Mouse (Mus musculus) gastrocnemius, postnatal 10 days (tissue): ENCODE measurements around the gene Nfam1. TPM values are rescaled to one million over a fixed set of nuclear protein-coding genes. Genes with fewer than 3 reads are reported as not detected.

Experiments
- DNase-seq: peaks from one replicate; pipeline ENCODE4 v3.0.0; 2021; ENCODE audit warnings: mixed read lengths
- total RNA-seq, 2 experiments: library from RNA; stranded (reverse); gene quantifications; 2 replicates each; pipeline ENCODE4 v1.2.3; 2021

Gene Nfam1
- total RNA-seq, 2 experiments from 2014 or later = 1.4 to 3.0 TPM

DNA sequence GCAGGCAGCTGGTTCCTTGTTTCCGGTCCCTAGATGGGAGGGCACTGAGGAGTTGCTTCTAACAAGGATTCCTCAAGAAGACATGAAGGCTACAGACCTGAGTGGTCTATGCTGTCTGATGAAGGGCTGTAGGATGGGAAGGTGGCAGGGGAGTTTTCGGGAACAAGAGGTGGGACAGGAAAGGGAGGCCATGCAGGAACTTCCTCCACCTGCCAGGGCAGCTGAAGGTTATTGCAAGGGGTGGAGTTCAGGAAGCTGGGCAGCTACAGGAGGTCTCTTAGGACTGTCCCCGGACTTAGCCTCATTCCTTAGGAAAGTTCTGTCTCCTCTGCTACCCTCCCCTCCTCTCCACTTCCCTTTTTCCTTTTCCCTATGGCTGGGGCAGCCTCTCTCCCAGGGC lies 5.7 kb upstream of the Nfam1 start:
- DNase-seq = no peak

DNA sequence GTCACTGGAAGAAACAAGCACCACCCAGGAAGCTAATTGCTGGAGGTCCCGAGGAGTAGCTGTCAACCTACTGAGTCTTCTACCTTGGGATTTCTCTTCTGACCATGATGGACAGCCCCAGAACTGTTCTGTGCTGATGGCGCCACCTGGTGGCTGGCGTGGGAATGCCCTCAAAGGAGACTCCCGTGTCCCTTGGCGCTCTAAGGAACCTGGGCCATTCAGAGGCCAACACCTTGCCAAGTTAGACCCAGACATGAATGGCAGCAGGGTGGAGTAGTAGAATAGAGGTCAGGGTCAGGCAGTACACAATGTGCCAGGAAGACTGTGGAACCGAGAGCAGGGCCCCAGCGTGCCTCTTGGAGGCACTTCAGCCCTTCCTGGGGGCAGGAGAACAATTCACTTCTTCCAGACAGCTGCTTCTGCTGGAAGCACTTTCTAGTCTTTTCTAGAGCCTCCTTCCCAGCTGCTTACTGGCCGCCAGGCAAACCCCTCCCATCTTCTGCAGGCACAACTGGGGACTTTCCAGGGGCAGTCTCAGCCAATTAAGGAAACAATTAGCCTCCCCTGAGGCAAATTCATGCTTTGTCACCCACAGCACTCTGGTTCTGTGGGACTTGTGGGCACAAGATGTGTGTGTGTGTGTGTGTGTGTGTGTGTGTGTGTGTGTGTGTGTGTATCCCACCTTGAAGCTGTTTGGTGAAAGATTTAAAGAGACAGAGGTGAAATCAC lies 4.8 kb upstream of the Nfam1 start:
- peak; percentile 94 for DNase-seq

DNA sequence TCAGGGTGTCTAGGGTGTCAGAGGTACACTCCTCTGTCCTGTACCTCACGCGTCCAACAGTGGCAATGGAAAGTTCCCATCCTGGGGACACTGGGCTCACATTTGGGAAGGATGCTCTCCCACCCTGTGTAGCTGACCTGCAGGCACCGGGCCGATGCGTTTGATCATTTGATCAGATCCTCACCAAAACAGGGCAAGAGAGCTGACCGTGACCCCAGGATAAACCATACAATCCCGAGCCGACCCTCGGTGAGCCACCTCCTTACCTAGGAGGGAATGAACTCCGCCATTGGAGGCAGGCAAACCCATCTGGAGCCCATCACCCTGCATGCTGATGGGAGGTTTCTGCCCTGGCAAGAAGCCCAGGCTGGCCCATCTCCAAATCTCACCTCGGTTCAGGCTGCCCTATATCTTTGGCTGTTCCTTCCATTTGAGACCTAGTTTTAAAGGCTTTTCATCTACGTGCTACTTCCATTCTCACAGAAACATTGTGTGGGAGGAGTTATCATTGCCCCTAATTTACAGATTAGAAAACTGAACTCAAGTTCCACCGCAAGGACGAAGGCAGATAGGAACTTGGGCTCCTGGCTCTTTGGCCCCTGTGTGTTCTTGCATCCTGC lies 3.9 kb upstream of the Nfam1 start:
- DNase-seq = peak; percentile 39

DNA sequence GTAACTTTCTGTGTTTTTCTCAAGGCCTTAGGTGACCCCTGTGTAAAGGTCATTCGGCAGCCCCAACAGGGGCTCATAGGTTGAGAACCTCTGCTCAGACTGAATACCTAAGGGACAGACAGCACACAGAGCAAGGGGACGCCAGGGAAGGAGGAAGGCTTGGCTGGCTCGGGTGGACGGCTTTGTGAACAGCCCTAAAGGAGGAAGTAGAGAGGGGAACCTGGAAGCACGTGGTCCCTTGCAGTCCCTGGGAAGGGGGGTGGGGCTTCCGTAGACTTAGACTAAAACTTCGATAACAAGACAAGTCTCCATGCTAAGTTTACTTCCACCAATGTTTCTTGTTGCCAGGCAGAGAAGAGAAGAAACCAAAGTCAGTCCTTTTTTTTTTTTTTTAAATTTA lies 3.0 kb upstream of the Nfam1 start:
- no peak for DNase-seq

DNA sequence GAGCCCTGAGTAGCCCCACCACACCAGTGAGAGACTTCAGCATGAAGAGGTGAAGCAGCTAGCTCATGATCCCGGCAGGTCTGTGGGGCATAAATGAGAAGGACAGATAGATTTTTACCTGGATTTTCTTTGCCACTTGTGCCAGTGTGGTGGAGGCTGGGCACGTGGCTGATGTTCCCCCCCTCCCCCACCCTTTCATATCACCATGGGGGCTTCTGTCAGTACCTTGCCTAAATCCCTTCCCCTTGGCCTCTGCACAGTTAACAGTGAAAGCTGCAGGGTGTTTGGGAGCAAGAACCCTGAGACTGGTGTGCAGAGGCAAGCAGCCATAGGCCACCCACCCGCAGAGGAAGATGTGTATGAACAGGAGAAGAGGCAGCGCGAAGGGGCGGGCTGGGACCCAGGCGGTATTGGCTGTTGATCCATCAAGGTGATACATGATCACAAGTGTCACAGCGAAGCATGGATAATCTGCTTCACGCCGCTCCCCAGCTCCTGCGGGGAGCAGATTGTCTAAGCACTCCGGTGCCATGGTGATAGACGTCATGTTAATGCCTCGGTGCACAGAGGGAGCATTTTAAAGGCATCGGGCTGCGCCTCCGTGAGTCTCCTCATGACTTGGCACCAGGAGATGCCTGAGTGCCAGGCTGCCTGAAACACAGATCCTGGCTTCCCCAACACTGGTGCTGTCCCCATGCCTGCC lies 1.3 kb upstream of the Nfam1 start:
- DNase-seq = no peak

DNA sequence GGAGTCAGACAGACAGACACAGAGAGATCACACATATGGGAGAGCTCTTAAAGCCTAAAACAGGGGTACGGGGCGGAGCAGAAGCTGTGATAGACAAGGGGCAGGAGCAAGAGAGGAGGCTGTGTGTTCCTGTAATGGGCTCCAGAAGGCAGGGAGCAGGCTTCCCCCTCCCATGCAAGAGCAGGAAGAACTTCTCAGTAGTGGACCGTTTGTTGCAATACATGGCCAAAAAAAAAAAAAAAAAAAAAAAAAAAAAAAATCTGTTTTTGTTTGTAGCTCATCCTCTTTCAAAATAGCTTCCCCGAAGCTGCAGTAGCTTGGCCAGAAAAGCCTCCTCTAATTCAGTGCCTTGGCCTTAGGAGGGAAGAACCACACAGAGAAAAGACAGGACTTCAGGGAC lies 2.2 kb downstream of the Nfam1 start:
- DNase-seq = no peak

DNA sequence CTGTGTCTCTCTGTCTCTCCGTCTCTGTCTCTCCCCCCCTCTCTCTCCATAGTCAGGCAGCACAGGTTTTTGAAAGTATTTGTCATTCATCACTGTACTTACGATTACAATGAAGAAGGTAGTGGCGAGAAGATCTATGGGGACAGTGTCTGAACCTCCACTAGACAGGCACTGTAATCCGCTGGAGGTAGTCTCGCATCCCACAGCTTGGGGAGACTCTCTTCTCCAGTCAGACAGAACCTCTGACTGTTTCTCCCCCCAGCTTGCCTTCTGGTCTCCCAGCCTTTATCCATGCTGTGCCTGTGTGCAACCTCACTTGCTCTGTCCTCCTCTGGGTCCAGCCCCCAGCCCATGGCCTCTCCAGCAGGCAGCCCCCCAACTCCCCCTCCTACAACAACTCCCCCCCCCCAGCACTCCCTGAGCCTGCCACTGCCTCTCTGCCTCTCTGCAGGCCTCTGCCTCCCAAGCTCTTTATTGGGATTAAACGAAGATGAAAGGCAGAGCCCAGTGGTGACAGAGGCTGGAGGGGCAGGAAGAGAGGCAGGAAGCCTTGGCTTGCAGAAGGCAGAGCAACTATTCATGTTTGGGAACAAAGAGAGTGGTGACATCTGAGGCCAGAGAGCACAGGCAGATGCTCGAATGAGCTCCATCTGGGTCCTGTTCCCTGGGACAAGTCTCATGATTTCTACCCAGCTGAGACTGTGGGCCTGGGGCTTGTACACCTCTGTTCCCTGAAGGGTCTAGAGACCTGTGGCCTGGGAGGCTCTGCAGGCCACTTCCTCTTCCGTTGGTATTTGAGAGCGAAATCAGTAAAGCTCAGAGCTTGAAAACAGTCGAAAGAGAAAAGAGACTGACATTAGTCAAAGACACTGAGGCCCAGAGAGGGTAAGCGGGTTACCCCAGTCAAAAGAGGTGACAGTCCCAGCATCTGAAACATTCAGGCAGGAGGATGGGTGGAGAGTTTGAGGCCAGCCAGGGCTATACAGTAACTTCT lies 3.1 kb downstream of the Nfam1 start:
- DNase-seq = no peak

DNA sequence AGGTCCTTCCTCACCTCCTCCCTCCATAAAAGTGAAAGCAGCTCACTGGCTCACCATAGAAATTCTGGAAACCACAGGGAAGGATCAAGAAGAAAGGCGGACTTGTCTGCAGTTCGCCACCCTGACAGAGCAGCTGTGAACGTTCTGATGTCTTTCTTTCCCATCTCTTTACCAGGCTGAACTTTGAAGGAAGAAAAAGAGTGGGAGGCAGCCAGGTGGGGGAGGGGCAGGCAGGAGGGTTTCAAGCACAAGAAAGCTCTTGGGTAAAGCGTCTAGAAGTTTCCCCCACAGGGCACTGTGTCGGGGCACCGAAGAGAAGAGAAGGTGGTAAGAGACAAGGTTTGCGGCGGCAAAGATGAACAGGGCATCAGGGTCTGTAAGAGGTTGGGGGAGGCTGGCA lies 7.0 kb downstream of the Nfam1 start:
- no peak for DNase-seq

DNA sequence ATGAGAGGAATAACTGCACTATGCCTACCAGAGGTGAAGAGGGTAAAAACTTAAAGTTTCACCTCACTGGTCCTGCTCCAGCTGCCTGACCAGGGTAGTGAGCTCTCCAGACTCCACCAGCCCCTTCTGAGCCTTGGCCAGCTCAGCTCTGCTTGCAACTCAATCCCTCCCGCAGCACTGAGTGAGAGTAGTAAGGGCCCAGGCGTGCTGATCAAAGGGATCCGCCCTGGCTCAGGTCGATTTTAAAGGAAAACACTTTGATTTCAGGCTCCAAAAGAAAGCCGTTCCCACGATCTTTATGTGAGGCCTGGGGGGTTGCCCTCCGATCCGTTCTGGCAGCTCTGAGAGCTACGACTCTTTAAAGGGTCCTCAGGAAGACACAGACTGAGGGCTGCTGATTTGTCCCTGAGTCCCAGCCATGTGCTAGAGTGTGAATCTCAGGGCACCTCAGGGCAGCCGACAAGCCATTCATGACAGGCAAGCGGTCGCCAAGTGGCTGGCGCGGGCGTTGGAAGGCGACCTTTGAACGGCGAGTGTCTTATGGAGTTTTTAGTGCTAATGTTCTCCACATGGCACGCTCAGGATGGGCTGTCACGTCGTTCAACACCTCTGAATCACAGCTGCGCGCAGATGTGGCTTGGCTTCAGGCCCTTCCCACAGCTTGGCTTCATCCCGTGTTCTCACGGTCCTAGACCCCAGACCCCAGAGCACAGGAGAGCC lies 7.9 kb downstream of the Nfam1 start:
- DNase-seq = no peak

DNA sequence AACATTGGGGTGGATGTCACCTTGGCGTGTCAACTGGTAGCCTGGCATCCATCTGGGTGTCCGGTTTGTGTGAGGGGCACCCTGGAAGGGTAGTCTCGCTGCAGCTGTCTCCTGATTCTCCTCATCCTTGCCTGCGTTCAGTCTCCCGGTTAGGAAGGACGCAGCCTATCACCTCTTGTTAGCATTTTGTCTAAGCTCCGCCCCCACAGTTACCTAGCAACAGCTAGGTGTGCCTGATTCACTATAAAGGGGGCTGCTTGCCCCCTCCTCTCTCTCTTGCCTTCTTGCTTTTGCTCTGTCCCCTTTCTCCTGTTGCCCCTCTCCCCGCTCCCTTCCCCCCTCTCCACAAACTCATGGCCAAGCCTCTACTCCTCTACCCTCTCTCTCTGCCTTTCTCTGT lies 10.2 kb downstream of the Nfam1 start:
- no peak for DNase-seq

DNA sequence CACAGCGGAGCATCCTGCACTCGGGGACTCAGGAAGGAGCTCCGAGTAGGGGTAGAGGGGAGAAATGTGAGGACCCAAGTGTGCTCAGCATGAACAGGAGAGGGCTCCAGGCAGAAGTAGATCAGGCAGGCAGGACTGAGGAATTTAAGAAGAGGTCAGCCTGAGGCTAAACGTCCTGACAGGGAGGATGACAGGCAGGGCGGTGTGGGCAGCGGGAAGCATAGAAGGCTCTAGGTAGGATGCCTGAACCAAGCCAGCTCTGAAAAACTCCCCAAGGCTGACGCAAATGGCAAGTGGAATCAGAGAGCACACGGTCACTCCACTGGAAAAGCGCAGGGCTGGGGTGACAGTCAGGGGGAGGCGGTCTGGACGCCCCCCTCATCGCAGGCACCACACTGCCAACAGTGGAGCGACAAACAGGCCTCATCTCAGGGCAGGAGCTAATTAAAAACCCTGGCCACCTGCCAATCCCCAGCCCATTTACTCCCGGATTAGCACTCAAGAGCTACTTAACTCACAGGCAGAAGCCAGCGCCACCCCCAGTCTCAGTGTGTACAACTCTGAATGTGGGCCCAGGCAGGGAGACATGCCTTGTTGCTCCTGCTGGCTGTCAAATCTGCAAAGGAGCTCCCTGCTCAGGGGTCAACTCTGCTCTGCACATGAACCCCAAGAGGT lies 22.0 kb downstream of the Nfam1 start:
- no peak for DNase-seq

DNA sequence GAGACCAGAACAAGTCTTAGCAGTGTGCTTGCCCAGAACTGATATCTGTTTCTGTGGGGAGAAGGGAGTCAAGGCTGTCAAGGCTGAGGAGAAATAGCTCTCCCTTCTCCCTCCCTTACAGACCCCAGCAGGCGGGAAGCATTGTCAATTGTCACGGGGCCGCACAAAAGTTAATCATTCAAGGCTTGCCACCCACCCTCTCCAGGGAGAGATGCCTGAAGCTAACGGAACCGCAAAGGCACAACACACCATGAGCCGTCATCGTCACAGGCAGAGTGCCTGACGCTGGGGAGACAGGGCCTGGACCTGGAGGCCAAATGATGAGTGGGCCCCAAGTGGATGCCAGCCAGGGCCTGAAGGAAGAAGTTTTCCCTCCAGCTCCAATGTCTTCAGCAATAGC lies 22.7 kb downstream of the Nfam1 start:
- no peak for DNase-seq

DNA sequence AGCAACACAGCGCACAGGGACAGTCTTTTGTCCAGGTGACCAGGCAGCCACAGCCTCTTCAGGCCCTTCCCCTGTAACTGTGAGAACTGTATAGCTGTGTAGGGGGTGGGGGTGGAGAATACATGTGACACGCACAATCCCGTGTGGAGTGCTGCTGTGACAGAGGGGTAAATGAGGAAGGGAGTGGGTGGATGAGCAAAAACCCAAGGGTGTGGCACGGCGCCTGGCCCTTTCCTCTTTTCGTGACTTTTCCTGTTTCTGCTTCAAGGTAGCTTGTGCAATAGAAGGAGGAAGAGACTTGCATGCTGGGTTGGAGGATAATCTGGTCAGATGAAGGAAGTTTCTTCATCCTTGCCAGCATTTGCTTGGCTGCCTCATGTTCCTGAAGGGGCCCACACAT lies 23.6 kb downstream of the Nfam1 start:
- DNase-seq = no peak

DNA sequence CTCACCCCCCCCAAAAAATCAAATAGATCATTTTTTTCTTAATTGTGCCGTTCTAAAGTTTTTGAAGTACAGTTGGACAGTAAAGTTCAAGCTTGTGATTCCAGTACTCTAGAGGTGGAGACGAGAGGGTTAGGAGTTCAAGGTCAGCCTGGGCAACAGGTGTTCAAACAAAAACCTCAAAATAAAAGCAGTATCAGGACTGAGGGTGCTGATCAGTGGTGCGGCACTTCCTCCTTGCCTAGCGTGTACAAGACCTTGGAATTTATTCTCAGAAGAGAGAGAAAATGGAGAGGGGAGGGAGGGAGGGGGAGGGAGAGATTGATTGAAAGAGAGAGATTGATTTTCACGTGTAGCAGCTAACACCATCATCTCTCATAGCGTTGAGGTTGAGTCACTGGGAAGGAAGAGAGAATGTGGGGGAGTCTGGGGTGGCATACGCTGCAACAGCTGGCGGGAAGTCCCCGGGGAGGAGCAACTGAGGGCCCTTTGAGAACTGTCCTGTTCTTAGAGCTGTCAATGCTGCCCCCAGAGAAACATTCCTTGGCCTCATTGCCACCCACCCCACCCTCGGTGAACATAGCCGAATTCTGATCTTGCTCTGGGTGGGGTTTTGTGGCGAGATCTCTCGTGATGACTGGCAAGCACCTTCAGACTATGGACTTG lies 24.2 kb downstream of the Nfam1 start:
- DNase-seq = no peak

DNA sequence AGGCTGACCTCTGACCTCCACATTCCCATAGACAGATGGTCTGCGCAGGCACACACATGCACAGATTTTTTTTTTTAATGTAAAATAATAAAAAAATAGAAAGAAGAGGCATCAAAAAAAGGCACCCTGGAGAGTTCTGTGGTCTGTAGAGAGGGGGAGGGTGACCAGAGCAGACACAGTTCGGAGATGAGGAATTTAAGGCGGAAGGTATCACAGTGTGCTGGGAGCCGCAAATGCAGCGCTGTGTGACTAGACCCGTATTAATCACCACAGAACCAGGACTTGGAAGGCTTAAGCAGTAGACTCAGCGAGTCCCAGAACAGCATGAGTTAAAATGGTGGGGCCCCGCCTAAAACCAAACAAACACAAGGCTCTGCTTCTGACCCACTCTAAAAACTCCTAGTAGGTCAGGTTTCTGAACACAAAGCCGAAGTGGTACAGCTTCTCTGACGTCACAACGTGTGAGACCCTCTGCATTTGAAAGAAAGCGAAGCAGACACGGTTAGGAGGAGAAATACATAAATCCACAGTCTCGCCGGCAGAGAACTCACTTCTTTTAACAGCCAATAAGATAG lies 25.7 kb downstream of the Nfam1 start:
- no peak for DNase-seq

DNA sequence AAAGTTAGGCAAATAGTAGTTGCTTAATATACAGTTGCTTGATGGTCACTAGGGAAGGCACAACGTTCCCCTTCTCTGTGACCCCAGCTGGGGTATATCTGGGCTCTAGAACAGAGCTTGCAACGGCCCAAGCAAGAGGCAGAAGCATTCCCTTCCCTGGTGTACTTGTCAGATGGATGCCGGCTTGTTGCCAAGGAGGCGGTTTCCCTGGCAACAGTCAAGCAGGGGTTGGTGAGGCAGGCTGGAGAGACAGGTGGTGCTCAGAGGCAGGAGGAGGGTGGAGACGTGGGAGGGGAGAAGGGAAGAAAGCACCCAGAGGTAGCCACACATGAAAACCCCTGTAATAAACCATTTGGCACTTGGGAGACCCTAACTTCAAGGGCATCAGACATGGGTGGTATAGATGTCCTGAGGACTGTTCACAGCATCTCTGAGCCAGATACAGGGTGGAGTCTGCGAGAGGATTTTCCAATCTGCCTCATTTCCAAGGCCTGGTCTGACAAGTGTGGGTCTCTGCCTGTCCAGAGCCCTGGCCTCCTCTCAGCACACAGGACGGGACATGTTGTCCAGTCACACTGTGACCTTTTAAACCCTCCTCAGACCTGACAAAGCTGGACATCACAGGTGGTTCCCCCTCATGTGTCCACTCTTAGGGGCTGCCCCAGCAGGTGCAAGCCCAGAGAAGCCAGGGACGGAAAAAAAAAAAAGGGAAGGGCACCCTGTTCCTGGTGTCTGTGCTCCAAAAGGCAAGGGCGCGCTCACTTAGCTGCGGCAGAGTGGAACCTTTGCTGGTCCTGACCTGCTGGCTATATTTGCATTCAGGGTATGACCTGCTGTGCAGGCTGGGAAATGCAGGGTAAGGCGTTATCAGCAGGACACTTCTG lies 30.2 kb downstream of the Nfam1 start:
- DNase-seq = no peak

DNA sequence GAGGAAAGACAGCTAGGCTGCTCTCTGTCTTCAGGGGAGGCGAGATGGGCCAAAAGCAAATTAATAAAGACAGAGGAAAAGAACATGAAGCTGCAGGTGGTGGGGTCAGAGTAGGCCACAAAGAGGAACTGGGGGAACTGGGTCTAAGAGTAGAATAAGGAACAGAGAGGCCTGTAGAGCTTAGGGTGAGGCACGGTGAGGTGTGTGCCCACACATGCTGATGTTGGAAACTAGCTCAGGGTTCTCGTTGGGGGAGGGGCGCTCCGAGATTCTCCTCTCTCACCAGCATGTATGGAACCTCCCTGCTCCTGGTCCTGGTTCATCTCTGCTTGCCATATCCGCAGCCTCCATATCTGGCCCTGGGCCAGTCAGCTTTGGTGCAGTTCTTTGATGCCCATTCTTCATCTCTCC lies 34.3 kb downstream of the Nfam1 start:
- DNase-seq = no peak

DNA sequence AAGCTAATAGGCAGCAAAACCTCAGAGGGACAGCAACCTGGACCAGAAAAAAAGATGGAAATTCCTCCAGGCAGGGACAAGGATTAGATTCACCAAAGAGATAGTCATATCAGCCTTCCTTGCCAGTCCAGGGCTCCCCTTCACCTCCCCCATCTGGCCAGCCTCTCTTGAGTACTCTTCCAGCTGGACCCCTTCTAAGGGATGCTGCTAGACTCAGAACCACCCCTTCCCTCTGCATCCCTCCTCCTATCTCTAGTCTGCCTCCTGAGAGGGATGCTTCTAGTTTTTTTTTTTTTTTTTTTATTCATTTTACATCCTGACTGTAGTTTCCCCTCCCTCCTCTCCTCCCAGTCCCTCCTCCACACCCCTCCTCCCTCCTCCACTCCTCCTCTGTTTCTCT lies 36.7 kb downstream of the Nfam1 start:
- no peak for DNase-seq

DNA sequence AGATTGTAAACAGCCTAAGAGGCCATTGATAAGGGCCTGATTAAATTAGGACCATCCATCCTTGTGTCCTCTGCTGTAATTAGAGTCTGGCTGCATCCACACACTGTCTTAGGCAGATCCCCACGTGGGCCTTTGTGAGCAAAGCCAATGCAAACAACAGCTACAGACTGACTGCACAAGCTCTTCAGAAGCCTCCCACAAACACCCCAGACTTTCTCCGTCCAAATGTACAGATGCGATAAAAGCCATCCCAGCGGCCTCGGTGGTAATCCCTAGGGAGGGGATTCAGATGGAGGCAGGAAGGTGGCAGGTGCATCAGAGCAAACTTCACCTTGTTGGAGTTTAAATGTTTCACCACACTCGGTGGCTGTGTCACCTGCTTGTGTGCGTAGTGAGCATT lies 37.9 kb downstream of the Nfam1 start:
- no peak for DNase-seq
